Mouse (Mus musculus) hindbrain, postnatal 0 days (tissue): Measurements from ENCODE around the gene Cops4. TPM values are rescaled to one million over a fixed set of nuclear protein-coding genes. Genes with fewer than 3 reads are reported as not detected.
A peak's percentile ranks its signal among the peaks of the same experiment; 100 is the strongest.

Experiments used
- ATAC-seq: fragments of 200-750 bp; cut with Nextera tagmentation; 2 replicates; pipeline ENCODE4 v1.8.0; 2017; ENCODE audit warnings: mild to moderate bottlenecking, moderate TSS enrichment, moderate library complexity
- DNase-seq: peaks from one replicate; pipeline ENCODE4 v3.0.0-alpha.2; 2015; ENCODE audit warnings: low spot score
- H3K27ac ChIP-seq: fragments of 300-500 bp; sonication (generic); 2 replicates; pipeline ENCODE4 v1.5.1; 2014; ENCODE audit warnings: mild to moderate bottlenecking
- H3K27me3 ChIP-seq: fragments of 300-500 bp; sonication (generic); 2 replicates; pipeline ENCODE4 v1.6.1; 2014; ENCODE audit warnings: low read length, mixed read lengths; ENCODE audit not compliant: insufficient read depth
- H3K36me3 ChIP-seq: fragments of 300-500 bp; sonication (generic); 2 replicates; pipeline ENCODE4 v1.6.1; 2014; ENCODE audit warnings: low read length, mixed read lengths; ENCODE audit not compliant: insufficient read depth
- H3K4me1 ChIP-seq: fragments of 300-500 bp; sonication (generic); 2 replicates; pipeline ENCODE4 v1.6.1; 2014; ENCODE audit warnings: antibody characterized with exemption, low read length, mixed read lengths; ENCODE audit not compliant: insufficient read depth
- H3K4me2 ChIP-seq: fragments of 300-500 bp; sonication (generic); 2 replicates; pipeline ENCODE4 v1.6.1; 2014; ENCODE audit warnings: low read depth, mild to moderate bottlenecking, low read length, moderate library complexity, mixed read lengths
- H3K4me3 ChIP-seq: fragments of 300-500 bp; sonication (generic); 2 replicates; pipeline ENCODE4 v1.5.1; 2014; ENCODE audit warnings: low read length
- H3K9ac ChIP-seq: fragments of 300-500 bp; sonication (generic); replicated peaks from 2 replicates; pipeline ENCODE4 v1.6.1; 2014; ENCODE audit warnings: mild to moderate bottlenecking, low read length, moderate library complexity, mixed read lengths
- H3K9me3 ChIP-seq: fragments of 300-500 bp; sonication (generic); 2 replicates; pipeline ENCODE4 v1.6.1; 2016; ENCODE audit warnings: low read length, mixed read lengths
- CTCF ChIP-seq: IDR thresholded peaks from 2 replicates; pipeline ENCODE4 v1.5.1; 2016; ENCODE audit warnings: antibody characterized with exemption, control low read depth, low read depth
- WGBS: fragments of 180-500 bp; shearing (Covaris S2); extraction: QIAGEN DNeasy Blood & Tissue Kit; methylation state at CpG from one replicate; pipeline ENCODE4 v1.1.7; 2014; 5-methylcytosine and 5-hydroxymethylcytosine counted together
- polyA plus RNA-seq: library from polyadenylated mRNA; unstranded; fragments of >200 nt; fragmentation: Nextera tagmentation; extraction: Ambion mirVana; gene quantifications from 2 replicates; pipeline ENCODE4 v1.2.1, GENCODE M21; 2015
- total RNA-seq: library from RNA; depleted of rRNA; stranded (reverse); fragments of >200 nt; gene quantifications from 2 replicates; pipeline ENCODE4 v1.2.3, GENCODE M21; 2014

Cops4 gene
- total and polyA plus RNA-seq, 2 experiments from 2014 or later, result 97.5 to 169 TPM

DNA sequence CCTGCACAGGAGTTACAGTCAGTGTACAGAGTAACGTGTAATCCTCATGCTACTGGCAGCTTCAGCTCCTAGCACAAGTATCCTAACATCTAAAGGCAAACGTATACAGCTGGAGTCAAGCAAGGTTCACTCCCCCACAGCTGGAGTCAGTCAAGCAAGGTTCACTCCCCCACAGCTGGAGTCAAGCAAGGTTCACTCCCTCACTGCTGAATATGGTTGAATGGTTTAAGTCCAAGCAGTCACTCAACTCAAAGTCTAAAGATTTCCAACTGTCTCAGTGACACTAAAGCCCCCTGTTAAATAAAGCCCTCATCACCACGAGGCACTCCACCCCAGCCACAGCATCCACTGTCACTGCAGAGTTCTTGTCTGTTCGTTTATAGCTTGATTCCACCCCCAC is 26.4 kb upstream of the Cops4 start:
- WGBS, result 54% methylated on average over 4 of the region's 4 CpGs
- DNase-seq (no peak), ATAC-seq (no peak)

DNA sequence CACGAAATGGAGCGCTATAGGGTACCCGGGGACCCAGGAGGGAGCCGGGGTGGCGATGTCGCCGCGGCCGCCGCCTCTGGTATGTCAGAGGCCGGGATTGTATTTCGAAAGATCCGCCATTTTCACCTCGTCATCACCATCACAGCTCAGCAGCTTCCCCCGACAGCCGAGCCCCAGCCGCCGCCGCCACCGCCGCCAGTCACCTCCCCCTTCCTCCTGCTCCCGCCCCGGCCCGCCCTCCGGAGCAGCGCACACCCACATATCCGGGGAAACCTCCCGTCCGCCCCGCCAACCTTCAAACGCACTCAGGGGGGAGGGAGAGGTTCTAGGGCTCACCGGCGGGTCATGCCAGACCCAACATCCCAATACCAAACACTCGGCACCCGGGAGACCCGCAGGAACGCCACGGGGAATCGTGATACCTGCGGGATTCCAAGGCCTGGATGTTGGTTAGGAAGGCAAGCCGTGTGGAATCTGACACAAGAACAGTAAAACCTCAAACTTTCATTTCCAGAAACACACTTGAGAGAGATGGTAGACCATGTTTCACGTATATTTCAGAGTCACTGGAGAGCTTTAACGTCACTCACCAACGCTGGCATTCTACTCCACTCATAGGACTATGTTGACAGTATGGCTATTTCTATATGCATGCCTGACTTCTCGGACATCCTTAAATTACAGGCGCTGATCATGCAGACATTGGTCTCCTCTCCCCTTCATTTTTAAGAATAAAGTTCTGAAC is 19.5 kb upstream of the Cops4 start:
- Histone ChIP-seq H3K4me2 (peak overlapping the region; percentile 87), H3K9ac (peak overlapping the region; percentile 67), H3K4me3 (peak overlapping the region; percentile 68), H3K27me3 (no peaks in the 10 kb centered on the region), H3K9me3 (no peaks in the 10 kb centered on the region), H3K36me3 (no peaks in the 10 kb centered on the region), H3K27ac (peak overlapping the region; percentile 55), H3K4me1 (peaks cover 12% of the 10 kb centered on the region; the same call in 1 of the 2 replicates)
- DNase-seq (peak; percentile 75), ATAC-seq (peak; percentile 73)
- 1% methylated on average over 45 of the region's 46 CpGs for WGBS
- no peak for TF ChIP-seq CTCF

More for the DNA sequence above, 26.4 kb upstream of the Cops4 start:
- no peak overlapping the region for H3K9ac ChIP-seq
- H3K4me3 ChIP-seq, result no peak overlapping the region
- H3K27ac ChIP-seq, result no peak overlapping the region
- no peaks in the 10 kb centered on the region for H3K9me3 ChIP-seq
- H3K27me3 ChIP-seq, result no peaks in the 10 kb centered on the region
- no peaks in the 10 kb centered on the region for H3K4me1 ChIP-seq
- no peaks in the 10 kb centered on the region for H3K36me3 ChIP-seq
- TF ChIP-seq CTCF, result no peak
- H3K4me2 ChIP-seq, result no peak overlapping the region

DNA sequence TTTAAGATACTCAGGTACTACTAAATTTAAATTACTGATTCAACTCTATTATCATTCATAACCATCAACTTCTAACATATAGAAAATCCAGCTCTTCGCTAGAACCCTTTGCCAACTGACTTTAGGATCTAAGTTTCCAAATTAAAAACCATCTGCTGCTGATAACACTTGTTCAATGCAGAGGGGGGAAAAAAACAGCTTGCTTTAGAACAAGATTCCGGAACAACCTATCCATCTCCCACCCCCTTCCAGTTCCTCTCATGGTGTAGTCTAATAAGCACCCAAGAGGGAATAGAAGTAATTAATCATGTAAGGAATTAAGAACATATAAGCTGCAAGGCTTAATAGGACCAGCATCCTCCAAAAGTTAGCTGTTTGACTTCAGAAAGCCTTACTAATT is 18.9 kb upstream of the Cops4 start:
- Histone ChIP-seq H3K4me1 (peaks cover 12% of the 10 kb centered on the region; the same call in 1 of the 2 replicates), H3K9me3 (no peaks in the 10 kb centered on the region), H3K27ac (peak overlapping the region; percentile 74), H3K36me3 (no peaks in the 10 kb centered on the region), H3K4me3 (peak overlapping the region; percentile 68), H3K9ac (peak overlapping the region; percentile 47; the same call in 1 of the 2 replicates), H3K27me3 (no peaks in the 10 kb centered on the region), H3K4me2 (peak overlapping the region; percentile 87)
- no peak for TF ChIP-seq CTCF
- ATAC-seq, result no peak
- 17% methylated on average over 2 of the region's 2 CpGs for WGBS
- DNase-seq, result no peak

- Histone ChIP-seq H3K27me3 (no peaks in the 10 kb centered on the region), H3K4me1 (peaks cover 12% of the 10 kb centered on the region; the same call in 1 of the 2 replicates), H3K36me3 (no peaks in the 10 kb centered on the region), H3K4me3 (peak overlapping the region; percentile 68), H3K27ac (peak overlapping the region; percentile 74), H3K9me3 (no peaks in the 10 kb centered on the region), H3K9ac (peak overlapping the region; percentile 47), H3K4me2 (peak overlapping the region; percentile 87)
- under 1% methylated on average over 41 of the region's 41 CpGs for WGBS
- peak; percentile 31 for TF ChIP-seq CTCF
- DNase-seq, result peak; percentile 55
- ATAC-seq, result peak; percentile 22
Measured at GRCm38 (mm10) chr5:100499831-100500304, 18.2 kb upstream of the Cops4 start.

GRCm38 (mm10) chr5:100500458-100500961 is 17.6 kb upstream of the Cops4 start, which contains the start of gene Lin54:
Gene Lin54 (minus strand): TSS chr5:100500639.
- 2% methylated on average over 46 of the region's 60 CpGs for WGBS
- peaks cover 12% of the 10 kb centered on the region; the same call in 1 of the 2 replicates for H3K4me1 ChIP-seq
- DNase-seq, result peak; percentile 94

GRCm38 (mm10) chr5:100501267-100501666 is 16.8 kb upstream of the Cops4 start:
- H3K4me2 ChIP-seq, result no peak overlapping the region
- WGBS, result 86% methylated on average over 4 of the region's 4 CpGs
- H3K27me3 ChIP-seq, result no peaks in the 10 kb centered on the region
- no peak overlapping the region for H3K27ac ChIP-seq
- H3K9me3 ChIP-seq, result no peaks in the 10 kb centered on the region
- peaks cover 12% of the 10 kb centered on the region; the same call in 1 of the 2 replicates for H3K4me1 ChIP-seq
- no peak overlapping the region for H3K4me3 ChIP-seq
- H3K9ac ChIP-seq, result no peak overlapping the region
- no peaks in the 10 kb centered on the region for H3K36me3 ChIP-seq
- DNase-seq, result no peak
- no peak for ATAC-seq
- TF ChIP-seq CTCF, result no peak

More at GRCm38 (mm10) chr5:100500458-100500961, 17.6 kb upstream of the Cops4 start, which contains the start of gene Lin54:
- peak; percentile 95 for ATAC-seq
- Histone ChIP-seq H3K27ac (peak within 1 kb of the TSS; percentile 74), H3K4me2 (peak within 1 kb of the TSS; percentile 87), H3K4me3 (peak within 1 kb of the TSS; percentile 68), H3K9ac (peak within 1 kb of the TSS; percentile 47), H3K36me3 (no peaks in the 10 kb centered on the region), H3K9me3 (no peaks in the 10 kb centered on the region), H3K27me3 (no peaks in the 10 kb centered on the region)
- TF ChIP-seq CTCF, result peak; percentile 52
